Mouse (Mus musculus) stomach, embryonic 15.5 days (tissue): ENCODE results near the gene Arl6ip5. TPM values are rescaled to one million over a fixed set of nuclear protein-coding genes. Genes with fewer than 3 reads are reported as not detected.

ENCODE experiments used
- ATAC-seq: fragments of 200-750 bp; cut with Nextera tagmentation; 2 replicates; pipeline ENCODE4 v1.8.0; 2017; ENCODE audit warnings: low read depth, moderate number of reproducible peaks, moderate TSS enrichment; ENCODE audit not compliant: insufficient read depth, low FRiP score
- H3K27ac ChIP-seq: fragments of 300-500 bp; sonication (generic); 2 replicates; pipeline ENCODE4 v1.5.1; 2015; ENCODE audit warnings: mild to moderate bottlenecking, inconsistent platforms
- H3K27me3 ChIP-seq: fragments of 300-500 bp; sonication (generic); replicated peaks from 2 replicates; pipeline ENCODE4 v1.6.1; 2015; ENCODE audit warnings: inconsistent platforms
- H3K36me3 ChIP-seq: fragments of 300-500 bp; sonication (generic); 2 replicates; pipeline ENCODE4 v1.6.1; 2015; ENCODE audit warnings: inconsistent platforms
- H3K4me1 ChIP-seq: fragments of 300-500 bp; sonication (generic); 2 replicates; pipeline ENCODE4 v1.6.1; 2015; ENCODE audit warnings: inconsistent platforms
- H3K4me2 ChIP-seq: fragments of 300-500 bp; sonication (generic); 2 replicates; pipeline ENCODE4 v1.6.1; 2015; ENCODE audit warnings: mild to moderate bottlenecking, inconsistent platforms
- H3K4me3 ChIP-seq: fragments of 300-500 bp; sonication (generic); replicated peaks from 2 replicates; pipeline ENCODE4 v1.5.1; 2015; ENCODE audit warnings: inconsistent platforms
- H3K9ac ChIP-seq: fragments of 300-500 bp; sonication (generic); 2 replicates; pipeline ENCODE4 v1.6.1; 2015; ENCODE audit warnings: inconsistent platforms
- H3K9me3 ChIP-seq: fragments of 300-500 bp; sonication (generic); 2 replicates; pipeline ENCODE4 v1.6.1; 2016; ENCODE audit warnings: inconsistent platforms
- WGBS: fragments of 180-500 bp; shearing (Covaris S2); methylation state at CpG from one replicate; pipeline ENCODE4 v1.1.7; 2015; 5-methylcytosine and 5-hydroxymethylcytosine counted together
- polyA plus RNA-seq: library from polyadenylated mRNA; unstranded; fragments of >200 nt; fragmentation: Nextera tagmentation; extraction: Ambion mirVana; gene quantifications from 2 replicates; pipeline ENCODE4 v1.2.1, GENCODE M21; 2015

Gene Arl6ip5
- polyA plus RNA-seq, 1 experiment from 2014 or later: 70.1 TPM

DNA sequence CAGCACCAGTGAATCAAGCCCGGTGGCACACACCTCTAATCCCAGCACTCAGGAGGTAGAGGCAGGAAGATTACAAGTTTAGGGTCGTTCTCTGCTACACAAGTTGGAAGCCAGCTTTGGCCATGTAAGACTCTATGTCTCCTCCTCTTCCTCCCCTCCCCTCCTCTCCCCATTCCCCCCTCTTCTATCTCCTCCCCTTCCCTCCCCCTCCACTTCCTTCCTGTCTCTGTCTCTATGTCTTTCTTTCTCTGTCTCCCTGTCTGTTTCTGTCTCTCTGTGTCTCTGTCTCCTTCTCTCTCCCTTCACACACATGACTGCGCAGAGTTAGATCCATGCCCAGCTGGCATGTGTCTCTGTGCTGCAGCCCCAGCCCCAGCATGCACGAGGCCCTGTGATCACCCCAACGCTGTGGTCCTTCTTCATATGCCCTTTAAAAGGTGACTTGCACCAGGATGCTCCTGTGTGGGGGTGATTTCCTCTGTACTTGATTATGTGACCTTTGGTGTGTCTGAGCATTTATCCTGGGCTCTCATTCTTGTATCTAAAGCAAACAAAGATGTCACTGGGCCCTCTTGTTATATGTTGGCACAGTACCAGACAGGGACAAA lies 66.5 kb downstream of the Arl6ip5 start:
- Histone ChIP-seq H3K36me3 (no peaks in the 10 kb centered on the region), H3K4me3 (no peak overlapping the region)

DNA sequence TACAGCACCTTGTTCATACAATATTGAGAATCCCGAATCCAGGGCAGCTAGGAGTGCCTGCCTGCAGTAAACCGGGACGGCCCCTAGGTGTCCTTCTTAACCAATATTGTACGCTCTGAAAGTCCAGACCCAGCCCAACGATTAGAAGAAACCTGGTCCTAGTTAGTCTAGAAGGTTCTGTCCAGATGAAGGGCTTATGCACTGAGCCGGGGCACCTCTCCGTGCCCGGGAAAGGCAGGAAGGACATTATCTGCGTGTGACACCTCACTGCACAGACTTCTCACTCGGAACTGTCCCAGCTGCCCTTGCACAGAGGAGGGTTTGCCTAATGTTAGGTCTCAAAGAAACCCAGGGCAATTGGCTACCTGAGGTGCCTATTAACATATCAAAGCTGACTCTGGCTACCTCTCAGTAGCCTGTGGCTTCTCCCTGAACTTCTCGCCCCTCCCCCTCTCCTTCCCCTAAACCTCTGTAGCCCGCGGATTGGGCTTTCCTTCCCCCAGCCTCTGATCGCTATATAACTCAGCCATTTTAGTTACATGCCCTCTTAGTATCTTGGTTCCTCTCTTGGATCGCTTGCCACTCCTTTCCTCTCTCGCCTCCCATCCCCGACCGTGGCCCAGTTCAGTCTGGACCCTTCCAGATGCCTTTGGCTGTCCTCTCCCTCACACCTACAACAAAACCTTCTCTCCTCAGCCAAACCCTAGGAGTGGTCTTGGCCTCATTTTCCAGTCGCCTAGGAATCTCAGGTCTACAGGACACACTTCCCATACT lies 67.7 kb downstream of the Arl6ip5 start:
- peak; percentile 83 for ATAC-seq
- H3K4me3 ChIP-seq: peak overlapping the region; percentile 31
- no peak overlapping the region for H3K27ac ChIP-seq
- H3K4me1 ChIP-seq: peaks cover 11% of the 10 kb centered on the region
- H3K4me2 ChIP-seq: peak overlapping the region; percentile 62
- no peaks in the 10 kb centered on the region for H3K9me3 ChIP-seq
- H3K36me3 ChIP-seq: no peaks in the 10 kb centered on the region
- no peaks in the 10 kb centered on the region for H3K27me3 ChIP-seq
- 6% methylated on average over 19 of the region's 19 CpGs for WGBS
- H3K9ac ChIP-seq: no peak overlapping the region

More for the DNA sequence above, 66.5 kb downstream of the Arl6ip5 start:
- Histone ChIP-seq H3K9ac (no peak overlapping the region), H3K9me3 (no peaks in the 10 kb centered on the region), H3K4me2 (no peak overlapping the region), H3K27me3 (no peaks in the 10 kb centered on the region), H3K27ac (no peak overlapping the region), H3K4me1 (peaks cover 11% of the 10 kb centered on the region)
- WGBS: 61% methylated on average over 5 of the region's 5 CpGs
- ATAC-seq: no peak

DNA sequence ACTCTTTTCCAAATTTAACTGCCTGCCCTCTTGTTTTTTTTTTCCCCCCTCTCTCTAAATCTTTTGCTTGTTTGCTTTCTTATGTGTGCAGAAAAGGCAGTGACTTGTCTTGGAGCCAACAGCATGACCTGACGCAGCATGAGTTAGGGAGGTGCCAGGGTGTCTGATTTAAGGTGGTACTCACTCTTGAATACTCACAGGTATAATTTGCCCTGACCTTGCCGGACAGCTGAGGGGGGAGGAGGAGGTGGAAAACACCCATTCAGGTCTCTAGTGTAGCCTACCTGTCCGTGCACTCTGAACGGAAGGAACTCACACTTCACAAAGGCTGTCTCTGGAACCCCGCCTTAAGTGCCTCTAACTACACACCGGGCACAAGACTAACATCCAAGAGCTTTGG lies 68.4 kb downstream of the Arl6ip5 start:
- peaks cover 11% of the 10 kb centered on the region for H3K4me1 ChIP-seq
- H3K36me3 ChIP-seq: no peaks in the 10 kb centered on the region
- ATAC-seq: no peak
- H3K4me3 ChIP-seq: no peak overlapping the region
- 52% methylated on average over 6 of the region's 6 CpGs for WGBS
- H3K27me3 ChIP-seq: no peaks in the 10 kb centered on the region
- H3K9me3 ChIP-seq: no peaks in the 10 kb centered on the region
- no peak overlapping the region for H3K27ac ChIP-seq
- H3K4me2 ChIP-seq: peak overlapping the region; percentile 9; the same call in 1 of the 2 replicates
- H3K9ac ChIP-seq: no peak overlapping the region

Other genes with a start within 250 kb of the Arl6ip5 start
- gene Fam19a4, start 150.3 kb upstream of the Arl6ip5 start, polyA plus RNA-seq: 0.05 TPM in 1 of 2 replicates, not detected in the other
- 10.8 and 12.2 TPM in 2 replicates for gene Eogt, start 61.5 kb upstream of the Arl6ip5 start, polyA plus RNA-seq
- gene Tmf1, start 31.6 kb upstream of the Arl6ip5 start, polyA plus RNA-seq: 34.8 and 36.1 TPM in 2 replicates
- gene Uba3, start 5.0 kb upstream of the Arl6ip5 start, polyA plus RNA-seq: 58.8 and 62.3 TPM in 2 replicates
- gene Lmod3, start 42.1 kb downstream of the Arl6ip5 start, polyA plus RNA-seq: 0.19 and 0.41 TPM in 2 replicates